Mouse (Mus musculus) neural tube, embryonic 13.5 days (tissue): ENCODE measurements at regions not wholly inside any gene's neighbourhood (a gene's known extent, or its start where the extent isn't known, plus 50 kb on each side); places are given as distances from the start of the nearest gene placed in this dataset.

Source experiments
- ATAC-seq: fragments of 200-750 bp; cut with Nextera tagmentation; 2 replicates; pipeline ENCODE4 v1.8.0; 2017; ENCODE audit warnings: low read depth, mild to moderate bottlenecking, moderate TSS enrichment, moderate library complexity
- H3K27ac ChIP-seq: fragments of 300-500 bp; sonication (generic); replicated peaks from 2 replicates; pipeline ENCODE4 v1.5.1; 2015; ENCODE audit warnings: moderate library complexity, mild to moderate bottlenecking, inconsistent platforms
- H3K27me3 ChIP-seq: fragments of 300-500 bp; sonication (generic); 2 replicates; pipeline ENCODE4 v1.6.1; 2015; ENCODE audit warnings: mild to moderate bottlenecking, inconsistent platforms
- H3K36me3 ChIP-seq: fragments of 300-500 bp; sonication (generic); 2 replicates; pipeline ENCODE4 v1.6.1; 2015; ENCODE audit warnings: mild to moderate bottlenecking, inconsistent platforms
- H3K4me1 ChIP-seq: fragments of 300-500 bp; sonication (generic); replicated peaks from 2 replicates; pipeline ENCODE4 v1.6.1; 2015; ENCODE audit warnings: inconsistent platforms
- H3K4me2 ChIP-seq: fragments of 300-500 bp; sonication (generic); 2 replicates; pipeline ENCODE4 v1.6.1; 2015; ENCODE audit warnings: inconsistent platforms, mild to moderate bottlenecking, moderate library complexity
- H3K4me3 ChIP-seq: fragments of 300-500 bp; sonication (generic); 2 replicates; pipeline ENCODE4 v1.5.1; 2015; ENCODE audit warnings: mild to moderate bottlenecking, inconsistent platforms
- H3K9ac ChIP-seq: fragments of 300-500 bp; sonication (generic); 2 replicates; pipeline ENCODE4 v1.6.1; 2015; ENCODE audit warnings: moderate library complexity, mild to moderate bottlenecking, inconsistent platforms
- H3K9me3 ChIP-seq: fragments of 300-500 bp; sonication (generic); 2 replicates; pipeline ENCODE4 v1.6.1; 2016; ENCODE audit warnings: inconsistent platforms
- WGBS: fragments of 180-500 bp; shearing (Covaris S2); methylation state at CpG from one replicate; pipeline ENCODE4 v1.1.7; 2015; 5-methylcytosine and 5-hydroxymethylcytosine counted together

DNA sequence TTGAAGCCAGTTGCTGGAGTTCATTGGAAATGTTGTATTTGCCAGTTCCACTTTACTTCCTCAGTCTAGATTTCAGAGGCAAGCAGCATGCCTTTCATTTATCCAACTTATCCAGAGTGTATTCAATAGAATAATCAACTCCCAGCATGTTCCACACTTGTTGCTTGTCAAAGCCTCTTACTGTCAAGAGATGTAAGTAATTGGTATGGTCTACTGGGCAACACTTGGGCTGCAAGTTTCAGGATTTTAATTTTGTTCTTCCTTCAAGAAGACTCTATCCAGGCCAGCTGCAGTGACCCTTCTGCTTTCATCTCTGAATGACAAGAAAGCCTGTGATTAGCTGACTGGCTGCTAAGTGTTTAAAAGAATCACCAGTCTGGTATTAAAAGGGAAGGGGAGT is 3131.6 kb upstream of the Lrrc6 start:
- Histone ChIP-seq H3K4me3 (no peak overlapping the region), H3K9me3 (no peaks in the 10 kb centered on the region), H3K27me3 (no peaks in the 10 kb centered on the region), H3K9ac (no peak overlapping the region), H3K4me1 (no peaks in the 10 kb centered on the region), H3K4me2 (no peak overlapping the region), H3K36me3 (no peaks in the 10 kb centered on the region), H3K27ac (no peak overlapping the region)
- ATAC-seq: no peak

DNA sequence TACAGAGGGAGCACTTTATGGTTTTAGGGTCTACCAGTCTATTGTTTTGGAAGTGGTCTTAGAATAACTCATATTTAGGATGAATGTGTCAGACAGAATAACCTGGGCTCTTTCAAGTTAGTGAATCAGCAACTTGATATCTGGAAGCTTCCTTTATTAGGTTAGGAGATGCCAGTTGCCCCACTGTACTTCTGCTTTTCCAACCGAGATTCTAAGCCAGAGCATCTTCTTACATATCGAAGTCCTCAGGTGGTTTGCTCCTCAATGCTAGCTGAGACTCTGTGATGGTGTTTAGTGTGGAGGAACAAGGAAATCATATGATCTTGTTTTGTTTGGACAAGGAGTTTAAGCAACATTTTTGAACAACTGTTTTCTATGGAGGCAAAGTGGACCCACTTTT is 3117.3 kb upstream of the Lrrc6 start:
- no peak overlapping the region for H3K4me3 ChIP-seq

DNA sequence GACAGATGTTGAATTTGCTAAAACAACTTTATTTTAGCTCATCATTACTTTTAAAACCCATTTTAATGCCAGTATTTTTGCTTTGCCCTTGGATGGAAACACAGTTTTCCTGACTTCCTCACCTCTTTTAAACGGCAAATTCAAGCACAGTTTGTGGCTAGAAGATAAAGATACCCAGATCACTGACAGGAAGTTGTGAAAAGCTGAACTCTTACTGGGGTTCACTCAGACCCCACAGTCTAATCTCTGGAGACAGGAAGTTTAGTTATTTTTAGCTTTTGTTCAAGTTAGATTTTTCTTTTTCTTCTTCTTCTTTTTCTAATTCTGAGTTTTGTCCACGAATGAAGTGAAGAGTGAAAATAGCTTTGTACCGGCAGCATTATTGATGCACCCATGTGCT is 3113.3 kb upstream of the Lrrc6 start:
- no peak overlapping the region for H3K27ac ChIP-seq
- no peaks in the 10 kb centered on the region for H3K27me3 ChIP-seq
- no peak overlapping the region for H3K9ac ChIP-seq
- 87% methylated on average over 3 of the region's 3 CpGs for WGBS
- H3K4me3 ChIP-seq: no peak overlapping the region
- H3K4me2 ChIP-seq: no peak overlapping the region
- H3K36me3 ChIP-seq: no peaks in the 10 kb centered on the region
- no peaks in the 10 kb centered on the region for H3K4me1 ChIP-seq
- no peaks in the 10 kb centered on the region for H3K9me3 ChIP-seq
- ATAC-seq: no peak

More for the DNA sequence above, 3117.3 kb upstream of the Lrrc6 start:
- H3K9ac ChIP-seq: no peak overlapping the region
- H3K9me3 ChIP-seq: no peaks in the 10 kb centered on the region
- no peaks in the 10 kb centered on the region for H3K27me3 ChIP-seq
- WGBS: 80% methylated on average over 2 of the region's 2 CpGs
- H3K27ac ChIP-seq: no peak overlapping the region
- no peak overlapping the region for H3K4me2 ChIP-seq
- ATAC-seq: no peak
- H3K36me3 ChIP-seq: no peaks in the 10 kb centered on the region
- H3K4me1 ChIP-seq: no peaks in the 10 kb centered on the region

DNA sequence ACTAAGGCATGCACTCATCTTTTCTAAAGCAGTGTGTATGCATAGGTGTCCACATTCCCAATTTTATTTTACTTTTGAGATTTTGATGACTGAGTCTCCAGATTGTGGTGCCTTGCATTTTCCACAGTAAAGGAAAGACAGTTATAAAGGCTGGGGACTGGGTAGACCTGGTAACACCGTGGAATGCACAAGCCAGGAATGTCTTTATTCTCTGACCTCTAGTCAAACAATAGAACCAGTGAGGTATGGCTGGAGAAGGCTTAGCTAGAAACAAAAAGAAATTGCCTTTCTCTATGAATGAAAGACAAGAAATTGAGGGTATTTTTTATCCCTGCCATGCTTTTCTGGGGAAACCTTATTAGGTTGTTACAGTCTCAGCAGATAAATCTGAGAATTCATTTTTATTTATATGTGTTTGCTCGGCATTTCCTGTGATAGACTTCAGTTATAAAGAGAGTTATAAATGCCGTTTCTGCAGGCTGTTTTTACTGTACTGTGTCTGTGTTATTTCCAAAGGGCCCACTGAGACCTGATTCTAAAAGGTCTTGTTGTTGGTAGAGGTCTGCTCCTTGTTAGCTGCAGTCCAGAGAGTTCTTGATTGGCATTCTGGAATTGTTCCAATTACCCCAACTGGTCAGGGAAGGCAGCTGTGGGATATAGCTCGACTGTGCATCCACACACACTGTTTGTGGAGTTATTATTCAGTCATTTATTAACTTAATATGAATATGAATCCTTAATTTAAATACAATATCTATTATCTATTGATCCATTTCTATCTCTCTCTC is 3090.7 kb upstream of the Lrrc6 start:
- Histone ChIP-seq H3K4me2 (no peak overlapping the region), H3K9me3 (no peaks in the 10 kb centered on the region), H3K36me3 (no peaks in the 10 kb centered on the region), H3K27ac (no peak overlapping the region), H3K4me3 (no peak overlapping the region), H3K9ac (no peak overlapping the region), H3K4me1 (peaks cover 8% of the 10 kb centered on the region; the same call in 1 of the 2 replicates), H3K27me3 (no peaks in the 10 kb centered on the region)
- WGBS: 15% methylated on average over 4 of the region's 4 CpGs
- ATAC-seq: peak; percentile 53; the same call in 1 of the 2 replicates

DNA sequence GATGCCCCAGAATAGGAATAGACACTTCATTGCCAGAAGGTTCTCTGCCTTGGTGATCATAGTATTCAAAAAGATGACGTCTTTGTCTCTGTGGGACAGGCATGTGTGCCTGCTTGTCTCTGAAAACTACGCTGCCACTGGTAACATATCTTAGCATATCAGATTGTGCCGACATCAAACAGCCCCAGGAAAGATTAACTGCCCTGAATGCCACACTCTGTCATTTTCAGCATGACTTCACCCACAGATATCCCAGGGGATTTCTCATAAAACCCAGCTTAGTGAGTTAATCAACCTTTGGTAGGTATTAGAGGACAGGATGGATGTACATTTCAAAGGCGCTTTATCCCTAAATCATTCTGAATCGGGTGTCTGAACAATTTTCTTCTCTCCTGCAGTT is 3087.4 kb upstream of the Lrrc6 start:
- ATAC-seq: peak; percentile 47; the same call in 1 of the 2 replicates
- Histone ChIP-seq H3K27me3 (no peaks in the 10 kb centered on the region), H3K4me3 (no peak overlapping the region), H3K4me2 (no peak overlapping the region), H3K36me3 (no peaks in the 10 kb centered on the region), H3K9me3 (no peaks in the 10 kb centered on the region), H3K27ac (no peak overlapping the region), H3K9ac (no peak overlapping the region), H3K4me1 (peaks cover 8% of the 10 kb centered on the region; the same call in 1 of the 2 replicates)
- WGBS: 33% methylated on average over 5 of the region's 5 CpGs

DNA sequence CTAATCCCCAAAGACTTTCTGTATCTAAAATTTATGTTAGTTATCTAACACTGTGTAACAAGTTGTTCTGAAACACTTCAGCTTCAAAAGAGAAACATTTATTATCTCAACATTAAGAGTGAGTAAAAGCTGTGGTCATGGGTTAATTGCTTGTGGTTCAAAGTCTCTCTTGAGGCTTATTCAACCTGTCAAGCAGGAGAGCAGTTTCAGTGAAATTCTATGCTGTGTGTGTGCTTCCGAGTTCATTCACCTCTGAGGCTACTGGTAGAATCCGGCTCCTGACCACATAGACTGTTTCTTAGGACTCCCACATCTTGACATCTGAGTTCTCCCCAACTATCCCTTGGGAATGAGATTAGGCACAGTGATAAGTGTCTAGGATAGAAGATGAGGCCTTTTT is 3076.0 kb upstream of the Lrrc6 start:
- no peak overlapping the region for H3K4me2 ChIP-seq
- H3K9me3 ChIP-seq: no peaks in the 10 kb centered on the region
- peaks cover 6% of the 10 kb centered on the region for H3K4me1 ChIP-seq
- H3K4me3 ChIP-seq: no peak overlapping the region
- no peaks in the 10 kb centered on the region for H3K36me3 ChIP-seq
- no peaks in the 10 kb centered on the region for H3K27me3 ChIP-seq
- H3K27ac ChIP-seq: no peak overlapping the region
- 45% methylated on average over 2 of the region's 2 CpGs for WGBS
- no peak overlapping the region for H3K9ac ChIP-seq
- ATAC-seq: no peak

DNA sequence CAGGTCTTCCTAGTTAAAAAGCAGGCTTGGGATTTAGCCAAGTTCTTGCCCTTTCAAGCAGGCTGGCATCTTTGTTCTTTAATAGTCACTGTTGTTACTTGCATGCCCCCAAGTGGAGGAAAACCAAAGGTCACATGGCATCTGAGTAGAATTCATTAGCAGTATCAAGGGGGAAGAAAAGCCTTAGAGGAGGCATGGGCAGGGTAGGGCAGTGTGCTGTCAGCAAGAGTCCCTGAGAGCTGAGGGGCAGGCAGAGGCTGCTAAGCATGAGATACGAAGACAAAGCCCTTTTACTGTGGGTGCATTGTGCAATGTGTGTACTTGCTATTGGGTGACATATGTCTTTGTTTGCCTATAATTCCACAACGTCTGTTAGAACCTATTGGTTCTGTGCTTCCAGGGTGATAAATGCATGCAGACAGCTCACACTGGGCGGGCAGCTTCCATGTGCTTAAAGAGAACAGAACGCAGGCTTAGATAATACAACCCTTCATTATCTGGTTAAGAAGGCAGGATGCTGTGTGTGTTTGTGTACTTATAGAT is 3075.0 kb upstream of the Lrrc6 start:
- no peaks in the 10 kb centered on the region for H3K36me3 ChIP-seq
- no peak overlapping the region for H3K27ac ChIP-seq
- peaks cover 6% of the 10 kb centered on the region for H3K4me1 ChIP-seq
- H3K9me3 ChIP-seq: no peaks in the 10 kb centered on the region
- H3K27me3 ChIP-seq: no peaks in the 10 kb centered on the region
- H3K4me3 ChIP-seq: no peak overlapping the region
- WGBS: 17% methylated on average over 4 of the region's 4 CpGs
- H3K9ac ChIP-seq: no peak overlapping the region
- ATAC-seq: peak; percentile 94
- no peak overlapping the region for H3K4me2 ChIP-seq

DNA sequence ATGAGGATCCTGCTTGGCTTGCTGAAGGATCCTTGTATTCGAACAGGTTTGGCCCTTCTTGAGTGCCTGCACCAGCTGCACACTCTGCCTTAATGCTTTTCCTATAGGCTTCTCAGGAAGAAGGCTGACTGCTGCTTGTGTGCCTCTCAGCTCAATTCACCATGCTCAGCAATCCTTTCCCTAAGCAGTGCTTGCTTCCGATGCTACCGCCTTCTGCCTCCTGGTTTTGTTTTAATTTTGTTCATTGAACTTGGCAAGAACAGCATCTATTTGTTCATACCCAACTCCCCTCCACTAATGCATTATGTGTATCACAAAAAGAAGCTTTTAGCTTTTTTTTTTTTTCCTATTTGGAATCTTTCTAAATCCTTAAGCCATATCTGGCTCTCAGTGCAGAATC is 3053.5 kb upstream of the Lrrc6 start:
- Histone ChIP-seq H3K4me1 (no peaks in the 10 kb centered on the region; the same call in 1 of the 2 replicates), H3K36me3 (no peaks in the 10 kb centered on the region), H3K9ac (no peak overlapping the region), H3K4me3 (no peak overlapping the region), H3K27me3 (no peaks in the 10 kb centered on the region), H3K4me2 (no peak overlapping the region), H3K9me3 (no peaks in the 10 kb centered on the region), H3K27ac (no peak overlapping the region)
- WGBS: 90% methylated on average over 3 of the region's 3 CpGs
- no peak for ATAC-seq

DNA sequence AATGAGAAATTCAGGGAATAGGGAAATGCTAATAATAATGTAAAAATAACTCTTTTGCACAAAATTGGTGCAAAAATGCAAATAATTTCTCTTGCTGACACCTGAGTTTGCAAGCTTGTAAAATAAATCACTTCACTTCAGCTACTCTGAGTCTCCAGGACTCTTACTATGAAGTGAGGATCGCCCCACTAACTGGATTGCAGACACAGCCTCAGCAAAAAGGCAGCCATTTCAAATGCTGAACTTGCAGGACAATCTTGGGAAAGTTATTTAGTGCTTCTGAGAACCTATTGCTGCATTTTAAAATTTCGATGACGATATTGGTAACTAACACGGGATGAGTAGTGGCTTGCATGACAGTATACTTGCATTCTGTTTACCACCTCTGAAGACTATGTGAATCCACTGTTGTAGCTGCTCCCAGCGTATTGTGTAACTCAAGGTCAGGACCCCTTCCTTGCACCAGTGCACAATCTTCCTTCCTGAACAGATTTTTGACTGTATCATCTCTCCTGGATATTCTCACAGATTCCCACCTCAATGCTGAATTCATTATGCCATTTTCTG is 3051.4 kb upstream of the Lrrc6 start:
- WGBS: 84% methylated on average over 5 of the region's 5 CpGs
- no peaks in the 10 kb centered on the region; the same call in 1 of the 2 replicates for H3K4me1 ChIP-seq
- no peaks in the 10 kb centered on the region for H3K27me3 ChIP-seq
- H3K4me3 ChIP-seq: no peak overlapping the region
- no peak overlapping the region for H3K27ac ChIP-seq
- H3K9ac ChIP-seq: no peak overlapping the region
- no peaks in the 10 kb centered on the region for H3K9me3 ChIP-seq
- no peak for ATAC-seq
- no peak overlapping the region for H3K4me2 ChIP-seq
- H3K36me3 ChIP-seq: no peaks in the 10 kb centered on the region

DNA sequence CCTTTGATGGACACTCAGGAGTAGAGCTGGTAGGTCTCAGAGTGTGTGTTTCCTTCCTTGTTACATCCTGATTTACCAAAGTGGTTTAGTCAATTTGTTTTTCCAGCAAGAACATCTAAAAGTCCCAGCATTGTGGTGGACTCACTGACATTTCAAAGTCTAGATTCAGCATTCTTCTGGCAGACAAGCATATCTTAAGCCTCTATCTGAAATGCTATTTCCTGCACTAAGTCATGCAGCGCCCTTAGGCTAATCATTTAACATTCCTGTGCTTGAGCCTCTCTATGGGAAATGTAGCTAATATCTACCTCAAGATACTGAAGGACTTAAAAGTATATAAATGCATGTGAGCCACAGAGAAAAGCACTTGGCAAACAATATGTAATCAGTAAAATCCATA is 3050.3 kb upstream of the Lrrc6 start:
- 82% methylated on average over 1 of the region's 1 CpGs for WGBS
- no peaks in the 10 kb centered on the region for H3K27me3 ChIP-seq
- H3K36me3 ChIP-seq: no peaks in the 10 kb centered on the region
- no peaks in the 10 kb centered on the region for H3K9me3 ChIP-seq
- H3K4me2 ChIP-seq: no peak overlapping the region
- H3K4me3 ChIP-seq: no peak overlapping the region
- H3K9ac ChIP-seq: no peak overlapping the region
- no peak for ATAC-seq
- H3K4me1 ChIP-seq: no peaks in the 10 kb centered on the region; the same call in 1 of the 2 replicates
- no peak overlapping the region for H3K27ac ChIP-seq

DNA sequence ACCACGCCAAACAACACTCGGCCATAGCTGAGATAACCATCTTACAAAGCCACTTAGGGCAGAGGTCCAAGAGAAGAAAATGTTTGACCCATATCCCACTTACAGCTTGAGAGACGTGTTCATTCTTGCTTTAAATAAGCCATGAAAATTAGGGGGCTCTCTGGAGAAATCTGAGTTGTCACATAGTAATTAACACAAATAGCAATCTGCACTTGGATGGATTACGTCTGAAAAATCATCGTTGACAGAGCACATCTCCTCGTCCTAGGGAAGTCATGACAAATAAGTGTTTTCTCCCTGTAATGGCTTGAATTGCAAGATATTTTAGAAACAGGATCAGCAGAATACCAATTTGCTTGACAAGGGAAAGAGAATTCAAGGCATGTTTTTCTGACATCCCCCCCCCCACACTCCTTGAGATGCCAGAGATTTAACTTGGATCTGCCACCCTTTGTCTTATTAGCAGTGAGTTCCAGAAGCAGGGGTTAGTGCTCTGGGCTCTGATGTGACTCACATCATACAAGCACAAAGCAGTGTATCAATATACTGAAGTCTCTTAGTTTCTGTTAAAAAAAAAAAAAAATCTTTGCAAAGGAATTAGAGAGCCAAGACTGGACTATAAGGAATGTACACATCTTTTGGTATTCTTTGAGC is 3025.9 kb upstream of the Lrrc6 start:
- Histone ChIP-seq H3K9me3 (no peaks in the 10 kb centered on the region), H3K36me3 (no peaks in the 10 kb centered on the region), H3K4me1 (no peaks in the 10 kb centered on the region), H3K27ac (no peak overlapping the region), H3K4me3 (no peak overlapping the region), H3K4me2 (no peak overlapping the region), H3K27me3 (no peaks in the 10 kb centered on the region), H3K9ac (no peak overlapping the region)
- no peak for ATAC-seq
- WGBS: 65% methylated on average over 6 of the region's 6 CpGs

DNA sequence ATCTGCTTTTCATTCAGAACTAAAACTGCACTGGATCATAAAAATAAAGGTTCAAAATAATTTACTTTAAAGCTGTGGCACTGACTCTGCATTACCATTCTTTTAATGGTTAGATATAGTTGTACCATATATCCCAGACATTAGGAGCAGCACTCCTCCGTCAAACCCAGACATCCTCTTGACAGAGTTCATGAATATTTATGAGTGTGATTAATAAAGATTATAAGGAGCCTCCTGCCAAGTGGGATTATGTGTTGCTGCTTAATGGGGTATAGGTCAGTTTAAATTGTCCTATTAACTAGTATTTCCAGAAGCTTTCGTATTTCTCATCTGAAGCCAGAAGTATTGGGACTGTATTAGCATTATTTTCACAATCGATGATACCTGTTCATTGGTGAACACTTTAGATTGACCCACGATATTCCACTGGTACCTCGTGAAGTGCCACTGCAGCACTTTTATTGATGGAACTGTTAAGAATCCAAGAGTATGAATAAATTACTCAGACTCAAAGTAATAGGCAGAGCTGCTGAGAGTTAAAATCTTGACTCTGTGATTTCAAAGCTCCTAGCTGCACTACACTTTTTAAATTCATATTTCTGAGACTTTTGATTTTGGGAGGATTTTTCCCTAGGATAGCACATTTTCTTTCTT is 2983.8 kb upstream of the Lrrc6 start:
- Histone ChIP-seq H3K9me3 (no peaks in the 10 kb centered on the region), H3K4me1 (no peaks in the 10 kb centered on the region; the same call in 1 of the 2 replicates), H3K27me3 (no peaks in the 10 kb centered on the region), H3K4me2 (no peak overlapping the region), H3K27ac (no peak overlapping the region), H3K4me3 (no peak overlapping the region), H3K9ac (no peak overlapping the region), H3K36me3 (no peaks in the 10 kb centered on the region)
- ATAC-seq: no peak; the same call in 1 of the 2 replicates
- WGBS: 48% methylated on average over 5 of the region's 5 CpGs
